ENCODE assay signal across 8 mouse cellular contexts in genomic region chr5:147429535-147430305, GRCm38 (mm10). TPM values are rescaled to one million over a fixed set of nuclear protein-coding genes. Genes with fewer than 3 reads are reported as not detected.
DNase-seq lines count a peak whose midpoint lies in the region; ATAC-seq and TF ChIP-seq lines count a peak whose summit lies in the region.

TSS of gene Pan3 (plus strand) at chr5:147430161.

- peak within 1 kb of the TSS; percentile 79 for H3K4me2 ChIP-seq in forebrain, embryonic 14.5 days (ENCODE audit: low read length)
- H3K4me2 ChIP-seq in neural tube, embryonic 15.5 days = peak within 1 kb of the TSS; percentile 75

- intact Hi-C loops in heart, postnatal 14 days (cut with DNase I) = loop anchor here (5.0 to 10.0 kb wide), 3 partner anchors 58 to 295 kb away; partner anchors contain the start of gene Flt1

- peaks cover 3% of the 10 kb centered on the region for H3K4me1 ChIP-seq in ES-Bruce4 (ENCODE audit: control insufficient read depth, insufficient read depth, low read length)
- peaks cover 12% of the 10 kb centered on the region for H3K4me1 ChIP-seq in forebrain, embryonic 14.5 days (ENCODE audit: control insufficient read depth, insufficient read depth, low read length)
- peaks cover 38% of the 10 kb centered on the region for H3K4me1 ChIP-seq in neural tube, embryonic 15.5 days

- ATAC-seq in cerebellum, adult (ENCODE audit: insufficient number of reproducible peaks, low FRiP score, low TSS enrichment) = peak; percentile 71; the same call in 1 of the 2 replicates
- ATAC-seq in forebrain, embryonic 14.5 days = peak; percentile 89
- ATAC-seq in neural tube, embryonic 15.5 days (ENCODE audit: low FRiP score) = peak; percentile 84

- no peaks in the 10 kb centered on the region for H3K36me3 ChIP-seq in ES-Bruce4 (ENCODE audit: control insufficient read depth, insufficient read depth, low read length, poor library complexity, severe bottlenecking)
- no peaks in the 10 kb centered on the region for H3K36me3 ChIP-seq in forebrain, embryonic 14.5 days (ENCODE audit: control insufficient read depth, insufficient read depth, low read length)
- no peaks in the 10 kb centered on the region for H3K36me3 ChIP-seq in neural tube, embryonic 15.5 days

- under 1% methylated on average over 50 of the region's 51 CpGs for WGBS in forebrain, embryonic 14.5 days
- WGBS in neural tube, embryonic 15.5 days = under 1% methylated on average over 50 of the region's 51 CpGs

- no peaks in the 10 kb centered on the region for H3K27me3 ChIP-seq in ES-Bruce4 (ENCODE audit: control insufficient read depth, insufficient read depth, low read length, poor library complexity, severe bottlenecking)
- no peaks in the 10 kb centered on the region for H3K27me3 ChIP-seq in forebrain, embryonic 14.5 days (replicated peaks; ENCODE audit: control insufficient read depth, insufficient read depth, low read length)
- H3K27me3 ChIP-seq in neural tube, embryonic 15.5 days (replicated peaks) = no peaks in the 10 kb centered on the region

- DNase-seq in forebrain, embryonic 14.5 days (ENCODE audit: low spot score) = peak; percentile 95
- DNase-seq in heart, postnatal 14 days = peak; percentile 97 to 98
- peak; percentile 96 for DNase-seq in layer of hippocampus, adult 11-12 months (ENCODE audit: low spot score)
- DNase-seq in lung, adult 18-20 months = peak; percentile 95 to 96
- peak; percentile 95 for DNase-seq in testis, postnatal 14 days (ENCODE audit: low spot score)

- no peaks in the 10 kb centered on the region for H3K9me3 ChIP-seq in ES-Bruce4 (replicated peaks; ENCODE audit: control insufficient read depth, insufficient read depth, low read length, poor library complexity, severe bottlenecking)
- no peaks in the 10 kb centered on the region for H3K9me3 ChIP-seq in forebrain, embryonic 14.5 days (replicated peaks; ENCODE audit: control insufficient read depth, low read length)
- no peaks in the 10 kb centered on the region for H3K9me3 ChIP-seq in neural tube, embryonic 15.5 days (replicated peaks)

- TF ChIP-seq EP300 in ES-Bruce4 (IDR thresholded peaks at IDR 0.05; ENCODE audit: insufficient read depth, low read depth, low read length) = no peak

- peak; percentile 23 for TF ChIP-seq POLR2A in ES-Bruce4 (IDR thresholded peaks at IDR 0.05; ENCODE audit: insufficient read depth, low read length)

- peak within 1 kb of the TSS; percentile 73 for H3K27ac ChIP-seq in ES-Bruce4 (ENCODE audit: insufficient read depth, low read length)
- peak within 1 kb of the TSS; percentile 96 for H3K27ac ChIP-seq in forebrain, embryonic 14.5 days (ENCODE audit: low read depth, low read length)
- peak within 1 kb of the TSS; percentile 98 for H3K27ac ChIP-seq in neural tube, embryonic 15.5 days (replicated peaks)

- H3K4me3 ChIP-seq in ES-Bruce4 (ENCODE audit: low read depth, low read length) = peak within 1 kb of the TSS; percentile 93
- peak within 1 kb of the TSS; percentile 98 for H3K4me3 ChIP-seq in forebrain, embryonic 14.5 days (ENCODE audit: low read depth, low read length)
- peak within 1 kb of the TSS; percentile 85 for H3K4me3 ChIP-seq in neural tube, embryonic 15.5 days (replicated peaks)

- peak within 1 kb of the TSS; percentile 95 for H3K9ac ChIP-seq in ES-Bruce4 (ENCODE audit: low read depth, poor library complexity, severe bottlenecking)
- peak within 1 kb of the TSS; percentile 83 for H3K9ac ChIP-seq in forebrain, embryonic 14.5 days (ENCODE audit: low read length)
- H3K9ac ChIP-seq in neural tube, embryonic 15.5 days (replicated peaks) = peak within 1 kb of the TSS; percentile 86

- TF ChIP-seq CTCF in ES-Bruce4 (IDR thresholded peaks at IDR 0.05; ENCODE audit: low read depth, low read length) = no peak

RNA-seq across cellular contexts. Expression of gene Pan3, which starts in this region (rescaled TPM):
- polyA plus RNA-seq in ES-Bruce4 (2011; ENCODE audit: insufficient read depth, insufficient read length, low read depth, missing spikeins) = 111 and 114 TPM in 2 replicates
- 39.7 and 52.6 TPM in 2 replicates for polyA plus RNA-seq in forebrain, embryonic 14.5 days (2014; fragmentation: Nextera tagmentation; extraction: Ambion mirVana)
- total RNA-seq in heart, postnatal 14 days (2021) = 10 to 100 TPM; 53.9 to 62.5 TPM
- polyA plus RNA-seq in neural tube, embryonic 15.5 days (2015; fragmentation: Nextera tagmentation; extraction: Ambion mirVana) = 61.5 and 61.6 TPM in 2 replicates

Comparison
In these comparisons a context has a peak if more than half of its experiments do, and no peak if none do; other contexts are left out.
1. Peak in every context shown above with its lines: DNase-seq, ATAC-seq, H3K4me3 ChIP-seq and H3K27ac ChIP-seq.